Mouse (Mus musculus) forebrain, embryonic 13.5 days (tissue): Measurements from ENCODE around the gene Speg. TPM values are rescaled to one million over a fixed set of nuclear protein-coding genes. Genes with fewer than 3 reads are reported as not detected.

Experiments
- ATAC-seq: fragments of 200-750 bp; cut with Nextera tagmentation; 2 replicates; pipeline ENCODE4 v1.8.0; 2017
- H3K27ac ChIP-seq: fragments of 300-500 bp; sonication (generic); 2 replicates; pipeline ENCODE4 v1.5.1; 2015; ENCODE audit warnings: inconsistent platforms, mild to moderate bottlenecking, moderate library complexity
- H3K27me3 ChIP-seq: fragments of 300-500 bp; sonication (generic); 2 replicates; pipeline ENCODE4 v1.6.1; 2015; ENCODE audit warnings: mild to moderate bottlenecking, inconsistent platforms
- H3K36me3 ChIP-seq: fragments of 300-500 bp; sonication (generic); 2 replicates; pipeline ENCODE4 v1.6.1; 2015; ENCODE audit warnings: mild to moderate bottlenecking, inconsistent platforms; ENCODE audit not compliant: poor library complexity, severe bottlenecking
- H3K4me1 ChIP-seq: fragments of 300-500 bp; sonication (generic); 2 replicates; pipeline ENCODE4 v1.6.1; 2015; ENCODE audit warnings: inconsistent platforms
- H3K4me2 ChIP-seq: fragments of 300-500 bp; sonication (generic); 2 replicates; pipeline ENCODE4 v1.6.1; 2015; ENCODE audit warnings: inconsistent platforms, mild to moderate bottlenecking, moderate library complexity
- H3K4me3 ChIP-seq: fragments of 300-500 bp; sonication (generic); 2 replicates; pipeline ENCODE4 v1.5.1; 2015; ENCODE audit warnings: mild to moderate bottlenecking, inconsistent platforms
- H3K9ac ChIP-seq: fragments of 300-500 bp; sonication (generic); 2 replicates; pipeline ENCODE4 v1.6.1; 2015; ENCODE audit warnings: mild to moderate bottlenecking, inconsistent platforms
- H3K9me3 ChIP-seq: fragments of 300-500 bp; sonication (generic); replicated peaks from 2 replicates; pipeline ENCODE4 v1.6.1; 2016; ENCODE audit warnings: inconsistent platforms
- WGBS: fragments of 180-500 bp; shearing (Covaris S2); methylation state at CpG from one replicate; pipeline ENCODE4 v1.1.7; 2015; 5-methylcytosine and 5-hydroxymethylcytosine counted together
- polyA plus RNA-seq: library from polyadenylated mRNA; unstranded; fragments of >200 nt; fragmentation: Nextera tagmentation; extraction: Ambion mirVana; gene quantifications from 2 replicates; pipeline ENCODE4 v1.2.1, GENCODE M21; 2015

The Speg gene
- polyA plus RNA-seq, 1 experiment from 2014 or later, result 7.6 TPM

- Histone ChIP-seq H3K9ac (no peak overlapping the region), H3K4me1 (peaks cover 49% of the 10 kb centered on the region), H3K27me3 (peaks cover 63% of the 10 kb centered on the region), H3K4me2 (no peak overlapping the region), H3K4me3 (no peak overlapping the region), H3K9me3 (no peaks in the 10 kb centered on the region), H3K27ac (no peak overlapping the region), H3K36me3 (no peaks in the 10 kb centered on the region)
- 8% methylated on average over 14 of the region's 14 CpGs for WGBS
- ATAC-seq, result peak; percentile 16; the same call in 1 of the 2 replicates
Measured at GRCm38 (mm10) chr1:75456746-75457564, 81.9 kb downstream of the Speg start.

DNA sequence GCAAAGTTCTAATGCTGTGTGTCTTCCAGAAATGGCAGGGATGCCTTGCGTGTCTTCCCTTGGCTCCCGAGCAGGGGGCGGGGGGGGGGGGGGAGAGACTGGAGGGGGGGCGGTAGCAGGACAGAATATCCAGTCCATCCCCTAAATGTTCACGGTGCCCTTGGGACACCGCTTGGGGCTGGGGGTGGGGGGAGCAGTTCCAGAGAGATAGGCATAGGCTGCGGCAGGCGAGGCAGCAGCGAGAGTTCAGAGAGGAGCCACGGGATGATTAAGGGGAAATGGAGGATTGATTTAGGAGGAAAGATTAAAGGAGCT lies 82.6 kb downstream of the Speg start:
- Histone ChIP-seq H3K36me3 (no peaks in the 10 kb centered on the region), H3K4me3 (no peak overlapping the region), H3K4me1 (peaks cover 49% of the 10 kb centered on the region), H3K27ac (peak overlapping the region; percentile 35; the same call in 1 of the 2 replicates), H3K27me3 (peaks cover 56% of the 10 kb centered on the region), H3K9ac (no peak overlapping the region), H3K9me3 (no peaks in the 10 kb centered on the region), H3K4me2 (peak overlapping the region; percentile 61)
- WGBS, result 2% methylated on average over 7 of the region's 10 CpGs
- ATAC-seq, result no peak

- WGBS, result 2% methylated on average over 42 of the region's 42 CpGs
- Histone ChIP-seq H3K4me2 (peak overlapping the region; percentile 61), H3K27me3 (peaks cover 51% of the 10 kb centered on the region), H3K36me3 (no peaks in the 10 kb centered on the region), H3K9ac (peak overlapping the region; percentile 53), H3K27ac (peak overlapping the region; percentile 35; the same call in 1 of the 2 replicates), H3K9me3 (no peaks in the 10 kb centered on the region), H3K4me1 (peaks cover 49% of the 10 kb centered on the region), H3K4me3 (peak overlapping the region; percentile 26; the same call in 1 of the 2 replicates)
- ATAC-seq, result peak; percentile 50
Measured at GRCm38 (mm10) chr1:75458025-75458788, 83.1 kb downstream of the Speg start.

- Histone ChIP-seq H3K9ac (peak overlapping the region; percentile 53), H3K36me3 (no peaks in the 10 kb centered on the region), H3K27ac (no peak overlapping the region), H3K4me1 (peaks cover 49% of the 10 kb centered on the region), H3K4me3 (peak overlapping the region; percentile 26; the same call in 1 of the 2 replicates), H3K27me3 (peaks cover 44% of the 10 kb centered on the region), H3K9me3 (no peaks in the 10 kb centered on the region), H3K4me2 (peak overlapping the region; percentile 61)
- WGBS, result 16% methylated on average over 23 of the region's 23 CpGs
- ATAC-seq, result no peak
Measured at GRCm38 (mm10) chr1:75458789-75459684, 83.9 kb downstream of the Speg start.

- peaks cover 43% of the 10 kb centered on the region for H3K4me1 ChIP-seq
- no peak overlapping the region for H3K4me3 ChIP-seq
- H3K4me2 ChIP-seq, result no peak overlapping the region
- H3K36me3 ChIP-seq, result no peaks in the 10 kb centered on the region
- peaks cover 33% of the 10 kb centered on the region for H3K27me3 ChIP-seq
- no peaks in the 10 kb centered on the region for H3K9me3 ChIP-seq
- ATAC-seq, result no peak
- H3K27ac ChIP-seq, result no peak overlapping the region
- 65% methylated on average over 7 of the region's 7 CpGs for WGBS
- no peak overlapping the region for H3K9ac ChIP-seq
Measured at GRCm38 (mm10) chr1:75460297-75460696, 85.2 kb downstream of the Speg start.

DNA sequence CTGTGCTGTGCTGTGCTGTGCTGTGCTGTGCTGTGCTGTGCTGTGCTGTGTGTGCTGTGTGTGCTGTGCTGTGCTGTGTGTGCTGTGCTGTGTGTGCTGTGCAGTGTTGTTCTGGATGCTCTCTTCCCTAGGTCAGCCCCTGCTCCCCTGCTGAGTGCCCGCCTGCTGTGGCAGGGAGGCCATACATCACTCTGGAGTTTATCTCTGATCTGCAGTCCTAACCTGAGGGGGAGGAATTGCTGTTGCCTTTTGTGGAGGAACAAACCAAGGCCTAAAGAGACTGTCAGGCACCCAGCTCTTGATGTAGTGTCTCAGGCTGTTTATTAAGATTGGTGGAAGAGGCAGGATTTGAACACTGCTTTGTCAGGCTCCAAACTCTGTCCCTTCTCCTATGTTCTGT lies 87.5 kb downstream of the Speg start:
- no peak overlapping the region for H3K9ac ChIP-seq
- ATAC-seq, result no peak
- H3K27me3 ChIP-seq, result peaks cover 32% of the 10 kb centered on the region
- no peak overlapping the region for H3K4me2 ChIP-seq
- H3K36me3 ChIP-seq, result no peaks in the 10 kb centered on the region
- peaks cover 23% of the 10 kb centered on the region for H3K4me1 ChIP-seq
- WGBS, result 22% methylated on average over 1 of the region's 1 CpGs
- H3K27ac ChIP-seq, result no peak overlapping the region
- no peaks in the 10 kb centered on the region for H3K9me3 ChIP-seq
- no peak overlapping the region for H3K4me3 ChIP-seq

- no peak overlapping the region for H3K4me3 ChIP-seq
- no peak overlapping the region for H3K4me2 ChIP-seq
- H3K9ac ChIP-seq, result no peak overlapping the region
- H3K27me3 ChIP-seq, result peaks cover 27% of the 10 kb centered on the region
- H3K36me3 ChIP-seq, result no peaks in the 10 kb centered on the region
- H3K9me3 ChIP-seq, result no peaks in the 10 kb centered on the region
- H3K27ac ChIP-seq, result no peak overlapping the region
- H3K4me1 ChIP-seq, result peaks cover 12% of the 10 kb centered on the region
- WGBS, result 57% methylated on average over 5 of the region's 5 CpGs
- ATAC-seq, result no peak
Measured at GRCm38 (mm10) chr1:75463652-75464204, 88.6 kb downstream of the Speg start.

DNA sequence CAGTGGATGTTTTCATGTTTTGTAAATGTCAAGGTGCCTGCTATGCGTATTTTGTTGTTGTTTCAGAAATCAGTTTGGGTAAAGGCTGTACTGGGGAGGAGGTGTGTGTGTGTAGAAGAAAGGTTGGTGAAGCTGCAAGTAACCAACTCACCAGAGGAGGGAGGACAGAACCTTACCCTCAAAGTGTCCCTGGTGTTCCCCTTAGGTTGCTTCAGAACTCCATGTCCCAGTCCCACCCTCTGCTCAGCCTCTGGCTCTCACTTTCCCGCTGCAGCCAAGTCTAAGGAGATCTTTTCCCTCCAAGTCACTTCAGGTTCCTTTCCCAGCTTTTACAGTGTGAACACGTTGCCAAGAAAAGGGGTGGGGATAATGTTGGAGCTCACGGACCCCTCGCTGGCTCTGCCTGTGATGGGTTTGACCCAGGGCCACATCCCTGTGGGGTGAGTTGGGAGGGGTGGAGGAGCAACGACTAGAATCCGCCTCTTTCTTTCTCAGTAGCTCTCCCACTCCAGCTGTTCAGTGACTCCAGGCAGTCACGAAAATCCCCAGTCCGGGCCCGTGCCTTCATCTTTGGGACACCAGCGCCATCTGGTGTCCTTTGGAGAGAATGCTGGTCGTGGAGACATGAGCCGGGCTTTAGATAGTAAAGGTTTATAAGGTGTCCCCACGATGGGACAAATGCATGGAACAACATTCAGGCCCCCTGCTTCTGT lies 92.3 kb downstream of the Speg start:
- Histone ChIP-seq H3K27ac (no peak overlapping the region), H3K27me3 (peaks cover 28% of the 10 kb centered on the region), H3K9me3 (no peaks in the 10 kb centered on the region), H3K9ac (no peak overlapping the region; the same call in 1 of the 2 replicates), H3K4me3 (no peak overlapping the region), H3K4me1 (peaks cover 4% of the 10 kb centered on the region; the same call in 1 of the 2 replicates), H3K4me2 (peak overlapping the region; percentile 34), H3K36me3 (peaks cover 4% of the 10 kb centered on the region; the same call in 1 of the 2 replicates)
- ATAC-seq, result peak; percentile 72
- 7% methylated on average over 14 of the region's 14 CpGs for WGBS

- Histone ChIP-seq H3K4me2 (no peak overlapping the region), H3K4me1 (peaks cover 4% of the 10 kb centered on the region; the same call in 1 of the 2 replicates), H3K36me3 (peaks cover 24% of the 10 kb centered on the region), H3K4me3 (no peak overlapping the region), H3K9ac (0 out of 2 replicates have a peak overlapping the region, but pooled peaks have one; percentile 3), H3K27me3 (peaks cover 28% of the 10 kb centered on the region), H3K9me3 (no peaks in the 10 kb centered on the region), H3K27ac (no peak overlapping the region)
- ATAC-seq, result no peak
- WGBS, result 81% methylated on average over 17 of the region's 17 CpGs
Measured at GRCm38 (mm10) chr1:75469287-75469825, 94.3 kb downstream of the Speg start.

- no peaks in the 10 kb centered on the region for H3K27me3 ChIP-seq
- ATAC-seq, result no peak
- no peak overlapping the region for H3K27ac ChIP-seq
- no peaks in the 10 kb centered on the region for H3K9me3 ChIP-seq
- 93% methylated on average over 11 of the region's 11 CpGs for WGBS
- H3K36me3 ChIP-seq, result peaks cover 51% of the 10 kb centered on the region
- no peak overlapping the region for H3K4me3 ChIP-seq
- no peak overlapping the region for H3K4me2 ChIP-seq
- no peak overlapping the region for H3K9ac ChIP-seq
- H3K4me1 ChIP-seq, result peaks cover 36% of the 10 kb centered on the region
Measured at GRCm38 (mm10) chr1:75476441-75476840, 101.3 kb downstream of the Speg start.
